Mouse (Mus musculus): ENCODE data around the gene Cldn24.
"Not testable (repeated sequence)": the region's sequence is repeated elsewhere in the genome, so short reads cannot be mapped to it uniquely, and the experiment has no call there.

Cldn24 gene

GRCm38 (mm10) chr8:47821843-47822242 lies at the start of gene Cldn24:
TSS of gene Cldn24 (plus strand) at chr8:47822143.
- no peak for DNase-seq (ENCODE audit: low read depth, low spot score)

GRCm38 (mm10) chr8:47772986-47773385 lies 49.0 kb upstream of the Cldn24 start:
- DNase-seq (ENCODE audit: low read depth, low spot score) = no peak

GRCm38 (mm10) chr8:47777415-47777814 lies 44.5 kb upstream of the Cldn24 start:
- no peak for DNase-seq (ENCODE audit: low read depth, low spot score)

- no peak for DNase-seq (ENCODE audit: low read depth, low spot score)
Observed at GRCm38 (mm10) chr8:47779589-47779988, 42.4 kb upstream of the Cldn24 start.

- DNase-seq (ENCODE audit: low read depth, low spot score) = no peak
Observed at GRCm38 (mm10) chr8:47781881-47782280, 40.1 kb upstream of the Cldn24 start.

GRCm38 (mm10) chr8:47783544-47783943 lies 38.4 kb upstream of the Cldn24 start:
- no peak for DNase-seq (ENCODE audit: low read depth, low spot score)

- no peak for DNase-seq (ENCODE audit: low read depth, low spot score)
Observed at GRCm38 (mm10) chr8:47783944-47784343, 38.0 kb upstream of the Cldn24 start.

GRCm38 (mm10) chr8:47784436-47784835 lies 37.5 kb upstream of the Cldn24 start:
- DNase-seq (ENCODE audit: low read depth, low spot score) = no peak

GRCm38 (mm10) chr8:47786323-47786722 lies 35.6 kb upstream of the Cldn24 start:
- no peak for DNase-seq (ENCODE audit: low read depth, low spot score)

- DNase-seq (ENCODE audit: low read depth, low spot score) = peak; percentile 68
Observed at GRCm38 (mm10) chr8:47787705-47788104, 34.2 kb upstream of the Cldn24 start.

- no peak for DNase-seq (ENCODE audit: low read depth, low spot score)
Observed at GRCm38 (mm10) chr8:47791986-47792385, 30.0 kb upstream of the Cldn24 start.

GRCm38 (mm10) chr8:47799438-47799837 lies 22.5 kb upstream of the Cldn24 start:
- peak; percentile 12 for DNase-seq (ENCODE audit: low read depth, low spot score)

- no peak for DNase-seq (ENCODE audit: low read depth, low spot score)
Observed at GRCm38 (mm10) chr8:47802349-47802748, 19.6 kb upstream of the Cldn24 start.

- DNase-seq (ENCODE audit: low read depth, low spot score) = no peak
Observed at GRCm38 (mm10) chr8:47804262-47804661, 17.7 kb upstream of the Cldn24 start.

GRCm38 (mm10) chr8:47809970-47810665 lies 11.8 kb upstream of the Cldn24 start:
- DNase-seq (ENCODE audit: low read depth, low spot score) = no peak

GRCm38 (mm10) chr8:47810666-47811015 lies 11.3 kb upstream of the Cldn24 start:
- DNase-seq (ENCODE audit: low read depth, low spot score) = no peak

GRCm38 (mm10) chr8:47811221-47811620 lies 10.7 kb upstream of the Cldn24 start:
- peak; percentile 35 for DNase-seq (ENCODE audit: low read depth, low spot score)

GRCm38 (mm10) chr8:47819034-47819433 lies 2.9 kb upstream of the Cldn24 start:
- DNase-seq (ENCODE audit: low read depth, low spot score) = no peak

- no peak for DNase-seq (ENCODE audit: low read depth, low spot score)
Observed at GRCm38 (mm10) chr8:47820914-47821772, 800 bp upstream of the Cldn24 start.

- DNase-seq (ENCODE audit: low read depth, low spot score) = not testable (repeated sequence)
Observed at GRCm38 (mm10) chr8:47822541-47822940, 598 bp downstream of the Cldn24 start.

GRCm38 (mm10) chr8:47823777-47824176 lies 1.8 kb downstream of the Cldn24 start:
- no peak for DNase-seq (ENCODE audit: low read depth, low spot score)

- no peak for DNase-seq (ENCODE audit: low read depth, low spot score)
Observed at GRCm38 (mm10) chr8:47824182-47824581, 2.2 kb downstream of the Cldn24 start, which contains the start of gene Cldn22. TSS of gene Cldn22 (plus strand) at chr8:47824482.

GRCm38 (mm10) chr8:47825596-47825995 lies 3.7 kb downstream of the Cldn24 start:
- DNase-seq (ENCODE audit: low read depth, low spot score) = no peak
